Mouse (Mus musculus): ENCODE results near the gene Tarbp2. TPM values are rescaled to one million over a fixed set of nuclear protein-coding genes. Genes with fewer than 3 reads are reported as not detected.

The Tarbp2 gene
- polyA plus RNA-seq, 1 experiment from 2014 or later: 104 TPM

- no peak for ATAC-seq (ENCODE audit: low FRiP score, low read depth)
- Histone ChIP-seq H3K9me3 (no peaks in the 10 kb centered on the region), H3K9ac (no peak overlapping the region), H3K4me3 (no peak overlapping the region), H3K27ac (replicated peaks) (no peak overlapping the region), H3K27me3 (no peaks in the 10 kb centered on the region), H3K4me2 (no peak overlapping the region), H3K36me3 (peaks cover 38% of the 10 kb centered on the region), H3K4me1 (replicated peaks) (peaks cover 42% of the 10 kb centered on the region)
Measured at GRCm38 (mm10) chr15:102507561-102507960, 10.4 kb upstream of the Tarbp2 start.

DNA sequence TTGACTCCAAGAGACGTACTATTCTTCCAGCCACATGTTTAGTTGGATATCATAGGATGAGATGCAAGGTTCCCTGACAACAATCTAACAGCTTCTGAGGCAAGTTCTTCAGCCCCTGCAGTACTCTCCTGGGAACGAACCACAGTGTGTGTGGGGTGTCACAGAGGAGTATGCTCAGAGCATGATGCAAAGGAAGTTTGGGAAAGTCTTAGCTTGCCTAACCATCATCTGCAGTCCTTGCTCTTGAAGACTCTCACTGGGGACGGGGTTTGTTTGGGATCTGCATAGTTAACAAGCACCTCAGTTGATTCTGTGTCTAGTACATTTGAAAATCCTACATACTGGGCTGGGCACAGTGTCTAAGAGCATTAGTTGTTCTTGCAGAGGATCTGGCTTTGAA is 9.7 kb upstream of the Tarbp2 start:
- 91% methylated on average over 3 of the region's 3 CpGs for WGBS
- Histone ChIP-seq H3K9me3 (no peaks in the 10 kb centered on the region), H3K27ac (replicated peaks) (no peak overlapping the region), H3K27me3 (no peaks in the 10 kb centered on the region), H3K9ac (no peak overlapping the region), H3K4me2 (no peak overlapping the region), H3K36me3 (peaks cover 30% of the 10 kb centered on the region), H3K4me1 (replicated peaks) (peaks cover 49% of the 10 kb centered on the region), H3K4me3 (no peak overlapping the region)
- no peak for ATAC-seq (ENCODE audit: low FRiP score, low read depth)

DNA sequence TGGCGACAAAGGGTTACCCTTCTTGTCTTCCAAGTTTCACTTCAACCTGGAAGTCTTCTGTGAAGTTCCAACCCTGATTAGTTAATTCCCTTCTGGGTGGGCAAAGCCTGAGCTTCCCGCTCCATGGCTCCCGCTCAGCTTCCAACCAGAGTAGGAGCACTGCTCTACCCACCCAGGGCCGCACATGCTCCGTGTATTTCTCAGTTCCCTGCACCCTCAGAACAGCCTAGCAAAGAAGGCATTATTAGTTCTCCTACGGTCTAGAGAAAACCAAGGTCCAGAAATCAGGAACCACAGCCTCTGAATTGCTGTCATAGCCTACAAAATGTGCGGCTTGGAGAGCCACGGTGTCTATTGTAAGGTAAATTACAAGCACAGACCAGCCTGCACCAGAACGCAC is 7.9 kb upstream of the Tarbp2 start:
- peak; percentile 68 for ATAC-seq (ENCODE audit: low FRiP score, low read depth)
- Histone ChIP-seq H3K4me2 (peak overlapping the region; percentile 69), H3K9me3 (no peaks in the 10 kb centered on the region), H3K4me1 (replicated peaks) (peaks cover 65% of the 10 kb centered on the region), H3K27ac (replicated peaks) (peak overlapping the region; percentile 87), H3K27me3 (no peaks in the 10 kb centered on the region), H3K4me3 (peak overlapping the region; percentile 53), H3K36me3 (peaks cover 13% of the 10 kb centered on the region), H3K9ac (peak overlapping the region; percentile 67)
- WGBS: 4% methylated on average over 9 of the region's 9 CpGs

DNA sequence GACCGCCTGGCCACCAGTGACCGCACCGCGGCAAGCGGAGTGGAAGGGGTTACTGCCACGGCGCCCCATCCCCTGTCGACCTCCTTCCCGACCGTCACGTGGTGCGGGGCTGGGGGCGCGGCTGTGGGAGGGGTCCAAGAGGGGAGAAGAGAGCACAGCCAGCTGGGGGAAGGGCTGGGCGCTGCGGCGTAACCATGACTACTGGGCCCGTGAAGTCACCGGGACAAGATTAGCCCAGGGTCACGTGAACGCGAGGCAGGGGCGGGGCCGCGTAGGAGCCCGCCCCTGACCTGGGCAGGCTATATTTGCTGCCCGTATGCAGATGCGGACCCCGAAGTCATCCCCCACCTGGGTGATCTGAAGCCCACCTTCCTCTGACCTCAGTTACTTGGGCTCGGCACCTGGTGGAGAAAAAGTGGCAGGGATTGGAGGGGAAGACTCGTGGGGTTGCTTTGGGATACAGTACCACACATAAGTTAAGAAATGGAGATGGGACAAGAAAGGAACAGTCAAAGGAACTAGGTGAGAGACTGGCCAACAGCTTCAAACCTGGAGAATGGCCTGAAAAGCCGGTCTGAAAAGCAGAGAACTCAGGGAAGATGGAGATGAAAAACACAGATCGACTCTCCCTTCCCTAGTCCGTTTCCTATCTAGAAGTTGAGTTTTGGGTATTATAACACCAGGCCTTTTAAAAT is 7.3 kb upstream of the Tarbp2 start:
- peak overlapping the region; percentile 67 for H3K9ac ChIP-seq
- peak overlapping the region; percentile 53 for H3K4me3 ChIP-seq
- H3K9me3 ChIP-seq: no peaks in the 10 kb centered on the region
- H3K4me2 ChIP-seq: peak overlapping the region; percentile 69
- peak overlapping the region; percentile 87 for H3K27ac ChIP-seq (replicated peaks)
- H3K36me3 ChIP-seq: 0 out of 2 replicates have a peak, but pooled peaks cover 6% of the 10 kb centered on the region
- no peaks in the 10 kb centered on the region for H3K27me3 ChIP-seq
- ATAC-seq (ENCODE audit: low FRiP score, low read depth): peak; percentile 94
- 4% methylated on average over 34 of the region's 34 CpGs for WGBS
- peaks cover 71% of the 10 kb centered on the region for H3K4me1 ChIP-seq (replicated peaks)

DNA sequence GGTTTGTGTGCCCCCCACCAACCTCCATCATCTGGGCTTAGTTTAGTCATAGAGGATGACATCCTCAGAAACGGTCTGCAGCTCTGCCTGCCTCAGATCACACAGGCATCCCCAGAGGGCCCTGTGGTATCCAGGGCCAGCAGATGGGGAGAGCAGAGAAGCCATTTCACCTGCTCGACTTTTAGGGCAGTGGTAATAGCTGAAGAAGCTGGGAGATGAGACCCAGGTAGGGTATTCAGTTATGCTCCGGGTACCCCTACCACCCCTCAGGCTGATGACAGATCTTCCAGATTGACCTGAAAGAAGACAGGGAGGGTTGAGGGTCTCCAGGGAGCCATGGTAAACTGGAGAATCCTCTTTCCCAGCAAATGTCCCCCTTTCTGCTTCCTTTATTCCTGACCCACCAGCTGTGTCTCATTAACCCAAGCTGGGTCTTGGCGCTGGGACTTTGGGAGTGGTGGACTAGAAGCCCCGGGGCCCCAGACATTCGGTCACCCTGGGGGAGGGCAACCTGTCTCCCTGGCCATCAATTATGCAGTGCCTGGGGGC is 6.6 kb upstream of the Tarbp2 start:
- peak; percentile 20; the same call in 1 of the 2 replicates for ATAC-seq (ENCODE audit: low FRiP score, low read depth)
- H3K4me3 ChIP-seq: no peak overlapping the region

DNA sequence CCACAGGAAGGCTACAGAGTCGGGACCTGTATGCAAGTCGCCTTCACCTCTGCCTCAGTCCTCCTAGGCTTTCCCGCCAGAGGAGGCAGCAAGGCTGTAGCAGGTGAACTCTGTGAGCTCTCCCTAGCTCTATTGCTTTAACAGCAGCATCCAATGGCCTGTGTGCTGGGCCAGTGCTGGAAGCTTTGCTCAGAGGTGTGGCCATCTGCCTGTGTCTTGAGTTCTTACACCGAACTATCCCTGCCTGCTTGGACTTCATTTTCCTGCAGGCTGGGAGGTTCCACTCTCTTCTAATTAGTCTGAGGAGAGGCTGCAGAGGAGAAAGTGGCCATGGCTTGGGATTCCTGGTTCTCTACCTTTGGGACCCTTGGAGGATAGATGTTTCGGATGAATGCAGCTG is 6.0 kb upstream of the Tarbp2 start:
- Histone ChIP-seq H3K27me3 (no peaks in the 10 kb centered on the region), H3K4me2 (peak overlapping the region; percentile 69; the same call in 1 of the 2 replicates), H3K9ac (0 out of 2 replicates have a peak overlapping the region, but pooled peaks have one; percentile 5), H3K9me3 (no peaks in the 10 kb centered on the region), H3K4me1 (replicated peaks) (peaks cover 76% of the 10 kb centered on the region), H3K4me3 (no peak overlapping the region), H3K36me3 (0 out of 2 replicates have a peak, but pooled peaks cover 6% of the 10 kb centered on the region), H3K27ac (replicated peaks) (peak overlapping the region; percentile 87)
- no peak for ATAC-seq (ENCODE audit: low FRiP score, low read depth)
- WGBS: 28% methylated on average over 5 of the region's 5 CpGs

More for the DNA sequence above, 6.6 kb upstream of the Tarbp2 start:
- H3K4me2 ChIP-seq: peak overlapping the region; percentile 69
- no peaks in the 10 kb centered on the region for H3K27me3 ChIP-seq
- H3K36me3 ChIP-seq: 0 out of 2 replicates have a peak, but pooled peaks cover 6% of the 10 kb centered on the region
- H3K9me3 ChIP-seq: no peaks in the 10 kb centered on the region
- H3K4me1 ChIP-seq (replicated peaks): peaks cover 76% of the 10 kb centered on the region
- H3K27ac ChIP-seq (replicated peaks): peak overlapping the region; percentile 87
- WGBS: 7% methylated on average over 6 of the region's 6 CpGs
- H3K9ac ChIP-seq: peak overlapping the region; percentile 67; the same call in 1 of the 2 replicates

DNA sequence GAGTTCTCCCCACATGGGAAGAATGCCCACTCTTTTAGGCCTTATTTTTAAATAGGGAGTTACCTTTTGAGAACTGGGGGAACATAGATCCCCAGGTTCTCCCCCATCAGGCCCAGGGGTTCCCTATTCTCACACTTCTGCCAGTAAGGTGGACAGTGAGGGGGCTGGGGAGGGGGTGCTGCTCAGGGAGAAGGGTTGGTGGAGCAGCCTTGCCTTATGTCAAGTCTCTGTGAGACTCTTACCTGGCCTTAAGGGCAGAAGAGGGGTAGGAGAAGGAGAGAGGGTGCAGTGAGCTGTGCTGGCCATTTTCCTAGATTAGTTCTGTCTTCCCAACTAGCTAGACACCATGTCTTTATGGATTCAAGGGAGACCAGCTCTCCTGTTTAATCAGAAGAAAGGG is 5.5 kb upstream of the Tarbp2 start:
- H3K27ac ChIP-seq (replicated peaks): peak overlapping the region; percentile 87
- H3K9me3 ChIP-seq: no peaks in the 10 kb centered on the region
- H3K9ac ChIP-seq: no peak overlapping the region
- no peak for ATAC-seq (ENCODE audit: low FRiP score, low read depth)
- H3K4me3 ChIP-seq: no peak overlapping the region
- no peaks in the 10 kb centered on the region for H3K27me3 ChIP-seq
- H3K36me3 ChIP-seq: 0 out of 2 replicates have a peak, but pooled peaks cover 6% of the 10 kb centered on the region
- H3K4me2 ChIP-seq: no peak overlapping the region
- H3K4me1 ChIP-seq (replicated peaks): peaks cover 76% of the 10 kb centered on the region

DNA sequence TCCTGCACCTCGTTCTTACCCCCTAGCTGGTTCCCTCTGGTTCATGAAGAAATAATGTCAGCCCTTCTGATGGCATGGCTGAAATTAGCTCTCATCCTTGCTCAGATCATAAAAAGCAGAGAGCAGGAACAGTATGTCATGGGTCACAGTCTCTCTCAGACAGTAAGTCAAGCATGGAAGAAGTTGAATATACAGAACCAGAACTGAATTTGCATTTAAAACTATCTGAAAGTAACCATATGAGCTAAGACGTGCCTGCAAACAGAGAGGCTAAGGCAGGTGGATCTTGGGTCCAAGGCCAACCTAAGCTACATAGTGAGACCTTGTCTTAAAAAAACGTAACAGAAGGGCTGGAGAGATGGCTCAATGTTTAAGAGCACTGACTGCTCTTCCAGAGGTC is 5.0 kb upstream of the Tarbp2 start:
- WGBS: 89% methylated on average over 3 of the region's 3 CpGs
- no peak for ATAC-seq (ENCODE audit: low FRiP score, low read depth)
- Histone ChIP-seq H3K9ac (no peak overlapping the region), H3K27me3 (no peaks in the 10 kb centered on the region), H3K4me1 (replicated peaks) (peaks cover 76% of the 10 kb centered on the region), H3K36me3 (0 out of 2 replicates have a peak, but pooled peaks cover 6% of the 10 kb centered on the region), H3K4me3 (no peak overlapping the region), H3K4me2 (no peak overlapping the region), H3K27ac (replicated peaks) (no peak overlapping the region), H3K9me3 (no peaks in the 10 kb centered on the region)

DNA sequence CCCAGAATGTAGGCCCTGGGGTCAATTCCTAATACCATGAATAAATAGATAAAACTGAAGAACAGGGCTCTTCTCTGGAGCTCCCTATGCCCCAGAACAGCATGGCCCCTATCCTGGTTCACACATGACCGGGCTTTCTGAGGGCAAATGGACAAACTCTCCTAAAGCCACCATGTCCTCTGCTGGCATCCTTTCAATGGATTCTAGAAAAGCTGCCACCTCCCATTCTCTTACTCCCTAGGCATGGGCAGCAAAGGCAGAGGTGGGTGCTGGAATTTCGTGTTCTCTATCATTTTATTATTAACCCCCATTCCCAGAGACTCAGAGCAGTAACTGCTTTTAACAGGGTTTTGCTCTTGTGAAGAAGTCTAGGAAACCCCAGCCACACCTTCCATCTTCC is 2.7 kb upstream of the Tarbp2 start:
- Histone ChIP-seq H3K9ac (no peak overlapping the region), H3K4me2 (peak overlapping the region; percentile 85), H3K4me3 (peak overlapping the region; percentile 75), H3K36me3 (no peaks in the 10 kb centered on the region), H3K27me3 (no peaks in the 10 kb centered on the region), H3K27ac (replicated peaks) (peak overlapping the region; percentile 100; the same call in 1 of the 2 replicates), H3K4me1 (replicated peaks) (peaks cover 70% of the 10 kb centered on the region), H3K9me3 (no peaks in the 10 kb centered on the region)
- 91% methylated on average over 2 of the region's 2 CpGs for WGBS
- no peak for ATAC-seq (ENCODE audit: low FRiP score, low read depth)

- peaks cover 69% of the 10 kb centered on the region for H3K4me1 ChIP-seq (replicated peaks)
- 48% methylated on average over 4 of the region's 4 CpGs for WGBS
- peak overlapping the region; percentile 75 for H3K4me3 ChIP-seq
- no peaks in the 10 kb centered on the region for H3K9me3 ChIP-seq
- H3K27me3 ChIP-seq: no peaks in the 10 kb centered on the region
- H3K36me3 ChIP-seq: no peaks in the 10 kb centered on the region
- peak overlapping the region; percentile 100 for H3K27ac ChIP-seq (replicated peaks)
- no peak for ATAC-seq (ENCODE audit: low FRiP score, low read depth)
- peak overlapping the region; percentile 85 for H3K4me2 ChIP-seq
- peak overlapping the region; percentile 84 for H3K9ac ChIP-seq
Measured at GRCm38 (mm10) chr15:102515791-102516190, 2.2 kb upstream of the Tarbp2 start.

GRCm38 (mm10) chr15:102516293-102516692 is 1.7 kb upstream of the Tarbp2 start:
- ATAC-seq (ENCODE audit: low FRiP score, low read depth): no peak
- Histone ChIP-seq H3K27ac (replicated peaks) (peak overlapping the region; percentile 100), H3K27me3 (no peaks in the 10 kb centered on the region), H3K9ac (peak overlapping the region; percentile 84), H3K9me3 (no peaks in the 10 kb centered on the region), H3K4me3 (peak overlapping the region; percentile 75), H3K4me1 (replicated peaks) (peaks cover 64% of the 10 kb centered on the region), H3K4me2 (peak overlapping the region; percentile 85), H3K36me3 (peaks cover under 1% of the 10 kb centered on the region; the same call in 1 of the 2 replicates)
- 3% methylated on average over 11 of the region's 12 CpGs for WGBS

- Histone ChIP-seq H3K9ac (peak within 1 kb of the TSS; percentile 84), H3K36me3 (peaks cover 5% of the 10 kb centered on the region), H3K4me1 (replicated peaks) (peaks cover 58% of the 10 kb centered on the region), H3K27ac (replicated peaks) (peak within 1 kb of the TSS; percentile 100), H3K27me3 (no peaks in the 10 kb centered on the region), H3K4me3 (peak within 1 kb of the TSS; percentile 75), H3K4me2 (peak within 1 kb of the TSS; percentile 85), H3K9me3 (no peaks in the 10 kb centered on the region)
- peak; percentile 4; the same call in 1 of the 2 replicates for ATAC-seq (ENCODE audit: low FRiP score, low read depth)
- WGBS: under 1% methylated on average over 42 of the region's 43 CpGs
Measured at GRCm38 (mm10) chr15:102516728-102517404, 1.1 kb upstream of the Tarbp2 start, which contains the start of gene Map3k12. Map3k12 (minus strand) TSS chr15:102517064.

All from hindbrain, embryonic 15.5 days (tissue).